Mouse (Mus musculus): ENCODE measurements around the gene Tmem126a. TPM values are rescaled to one million over a fixed set of nuclear protein-coding genes. Genes with fewer than 3 reads are reported as not detected.
A peak's percentile ranks its signal among the peaks of the same experiment; 100 is the strongest.

Gene Tmem126a
- polyA plus RNA-seq, 1 experiment from 2014 or later = 116 TPM

GRCm38 (mm10) chr7:90457517-90457916, 488 bp upstream of the Tmem126a start:
- Histone ChIP-seq H3K36me3 (ENCODE audit: control insufficient read depth, insufficient read depth, low read length) (peaks cover 5% of the 10 kb centered on the region; the same call in 1 of the 2 replicates), H3K4me1 (ENCODE audit: control insufficient read depth, insufficient read depth, low read length) (no peaks in the 10 kb centered on the region), H3K9ac (ENCODE audit: low read length) (peak overlapping the region; percentile 87), H3K4me3 (ENCODE audit: low read depth, low read length) (peak overlapping the region; percentile 71), H3K4me2 (peak overlapping the region; percentile 54), H3K27ac (ENCODE audit: low read depth, low read length) (peak overlapping the region; percentile 71), H3K27me3 (ENCODE audit: control insufficient read depth, insufficient read depth, low read length) (no peaks in the 10 kb centered on the region), H3K9me3 (ENCODE audit: control insufficient read depth, low read length) (no peaks in the 10 kb centered on the region)
- ATAC-seq (ENCODE audit: low FRiP score) = peak; percentile 65
- DNase-seq (ENCODE audit: low spot score, missing footprints) = peak; percentile 92
- 28% methylated on average over 10 of the region's 10 CpGs for WGBS

- WGBS = 43% methylated on average over 7 of the region's 7 CpGs
- H3K27ac ChIP-seq (ENCODE audit: low read depth, low read length) = no peak overlapping the region
Observed at GRCm38 (mm10) chr7:90456149-90456844, 732 bp downstream of the Tmem126a start.

GRCm38 (mm10) chr7:90444206-90444605, 12.8 kb downstream of the Tmem126a start:
- Histone ChIP-seq H3K9me3 (ENCODE audit: control insufficient read depth, low read length) (no peaks in the 10 kb centered on the region), H3K27ac (ENCODE audit: low read depth, low read length) (no peak overlapping the region), H3K27me3 (ENCODE audit: control insufficient read depth, insufficient read depth, low read length) (no peaks in the 10 kb centered on the region), H3K4me3 (ENCODE audit: low read depth, low read length) (peak overlapping the region; percentile 98), H3K9ac (ENCODE audit: low read length) (peak overlapping the region; percentile 98), H3K4me1 (ENCODE audit: control insufficient read depth, insufficient read depth, low read length) (peaks cover 5% of the 10 kb centered on the region), H3K36me3 (ENCODE audit: control insufficient read depth, insufficient read depth, low read length) (no peaks in the 10 kb centered on the region), H3K4me2 (peak overlapping the region; percentile 92)
- ATAC-seq (ENCODE audit: low FRiP score) (no peak), DNase-seq (ENCODE audit: low spot score, missing footprints) (peak; percentile 90)
- WGBS = under 1% methylated on average over 6 of the region's 6 CpGs

More at GRCm38 (mm10) chr7:90456149-90456844, 732 bp downstream of the Tmem126a start:
- peak; percentile 85 for DNase-seq (ENCODE audit: low spot score, missing footprints)
- H3K36me3 ChIP-seq (ENCODE audit: control insufficient read depth, insufficient read depth, low read length) = peaks cover 5% of the 10 kb centered on the region; the same call in 1 of the 2 replicates
- H3K4me3 ChIP-seq (ENCODE audit: low read depth, low read length) = peak overlapping the region; percentile 71
- ATAC-seq (ENCODE audit: low FRiP score) = no peak
- no peaks in the 10 kb centered on the region for H3K4me1 ChIP-seq (ENCODE audit: control insufficient read depth, insufficient read depth, low read length)
- H3K9ac ChIP-seq (ENCODE audit: low read length) = peak overlapping the region; percentile 87
- H3K27me3 ChIP-seq (ENCODE audit: control insufficient read depth, insufficient read depth, low read length) = no peaks in the 10 kb centered on the region
- no peaks in the 10 kb centered on the region for H3K9me3 ChIP-seq (ENCODE audit: control insufficient read depth, low read length)
- H3K4me2 ChIP-seq = peak overlapping the region; percentile 54

GRCm38 (mm10) chr7:90443101-90444091, 13.6 kb downstream of the Tmem126a start:
- WGBS = under 1% methylated on average over 97 of the region's 123 CpGs
- peaks cover 5% of the 10 kb centered on the region for H3K4me1 ChIP-seq (ENCODE audit: control insufficient read depth, insufficient read depth, low read length)
- H3K4me3 ChIP-seq (ENCODE audit: low read depth, low read length) = peak overlapping the region; percentile 98
- no peaks in the 10 kb centered on the region for H3K27me3 ChIP-seq (ENCODE audit: control insufficient read depth, insufficient read depth, low read length)
- no peaks in the 10 kb centered on the region for H3K36me3 ChIP-seq (ENCODE audit: control insufficient read depth, insufficient read depth, low read length)
- H3K4me2 ChIP-seq = peak overlapping the region; percentile 92
- H3K27ac ChIP-seq (ENCODE audit: low read depth, low read length) = peak overlapping the region; percentile 97
- no peaks in the 10 kb centered on the region for H3K9me3 ChIP-seq (ENCODE audit: control insufficient read depth, low read length)
- DNase-seq (ENCODE audit: low spot score, missing footprints) = peak; percentile 97
- H3K9ac ChIP-seq (ENCODE audit: low read length) = peak overlapping the region; percentile 98
- peak; percentile 82 for ATAC-seq (ENCODE audit: low FRiP score)

GRCm38 (mm10) chr7:90442518-90443080, 14.4 kb downstream of the Tmem126a start, which contains the start of gene Crebzf:
Gene Crebzf, plus strand, starts transcription at chr7:90442729.
- peak; percentile 95 for ATAC-seq (ENCODE audit: low FRiP score)
- H3K4me3 ChIP-seq (ENCODE audit: low read depth, low read length) = peak within 1 kb of the TSS; percentile 98
- H3K9me3 ChIP-seq (ENCODE audit: control insufficient read depth, low read length) = no peaks in the 10 kb centered on the region
- H3K27me3 ChIP-seq (ENCODE audit: control insufficient read depth, insufficient read depth, low read length) = no peaks in the 10 kb centered on the region
- peaks cover 5% of the 10 kb centered on the region for H3K4me1 ChIP-seq (ENCODE audit: control insufficient read depth, insufficient read depth, low read length)
- H3K27ac ChIP-seq (ENCODE audit: low read depth, low read length) = peak within 1 kb of the TSS; percentile 97
- H3K4me2 ChIP-seq = peak within 1 kb of the TSS; percentile 92
- H3K36me3 ChIP-seq (ENCODE audit: control insufficient read depth, insufficient read depth, low read length) = no peaks in the 10 kb centered on the region
- peak within 1 kb of the TSS; percentile 98 for H3K9ac ChIP-seq (ENCODE audit: low read length)
- WGBS = under 1% methylated on average over 50 of the region's 54 CpGs
- DNase-seq (ENCODE audit: low spot score, missing footprints) = peak; percentile 99

GRCm38 (mm10) chr7:90442070-90442469, 15.0 kb downstream of the Tmem126a start:
- ATAC-seq (ENCODE audit: low FRiP score) (peak; percentile 14), DNase-seq (ENCODE audit: low spot score, missing footprints) (peak; percentile 89)
- peaks cover 5% of the 10 kb centered on the region for H3K4me1 ChIP-seq (ENCODE audit: control insufficient read depth, insufficient read depth, low read length)
- H3K27ac ChIP-seq (ENCODE audit: low read depth, low read length) = no peak overlapping the region
- H3K36me3 ChIP-seq (ENCODE audit: control insufficient read depth, insufficient read depth, low read length) = no peaks in the 10 kb centered on the region
- H3K9me3 ChIP-seq (ENCODE audit: control insufficient read depth, low read length) = no peaks in the 10 kb centered on the region
- H3K4me3 ChIP-seq (ENCODE audit: low read depth, low read length) = peak overlapping the region; percentile 98
- H3K9ac ChIP-seq (ENCODE audit: low read length) = peak overlapping the region; percentile 34
- H3K27me3 ChIP-seq (ENCODE audit: control insufficient read depth, insufficient read depth, low read length) = no peaks in the 10 kb centered on the region
- peak overlapping the region; percentile 47 for H3K4me2 ChIP-seq
- WGBS = 12% methylated on average over 4 of the region's 4 CpGs

- Histone ChIP-seq H3K27me3 (ENCODE audit: control insufficient read depth, insufficient read depth, low read length) (no peaks in the 10 kb centered on the region), H3K4me3 (ENCODE audit: low read depth, low read length) (no peak overlapping the region), H3K9ac (ENCODE audit: low read length) (no peak overlapping the region), H3K4me1 (ENCODE audit: control insufficient read depth, insufficient read depth, low read length) (no peaks in the 10 kb centered on the region), H3K9me3 (ENCODE audit: control insufficient read depth, low read length) (no peaks in the 10 kb centered on the region), H3K4me2 (no peak overlapping the region), H3K27ac (ENCODE audit: low read depth, low read length) (no peak overlapping the region), H3K36me3 (ENCODE audit: control insufficient read depth, insufficient read depth, low read length) (no peaks in the 10 kb centered on the region)
- 90% methylated on average over 4 of the region's 4 CpGs for WGBS
- DNase-seq (ENCODE audit: low spot score, missing footprints) = no peak
- ATAC-seq (ENCODE audit: low FRiP score) = no peak
Observed at GRCm38 (mm10) chr7:90440044-90440443, 17.0 kb downstream of the Tmem126a start.

GRCm38 (mm10) chr7:90432221-90432620, 24.8 kb downstream of the Tmem126a start:
- Histone ChIP-seq H3K27me3 (ENCODE audit: control insufficient read depth, insufficient read depth, low read length) (no peaks in the 10 kb centered on the region), H3K4me3 (ENCODE audit: low read depth, low read length) (no peak overlapping the region), H3K9ac (ENCODE audit: low read length) (no peak overlapping the region), H3K4me1 (ENCODE audit: control insufficient read depth, insufficient read depth, low read length) (no peaks in the 10 kb centered on the region), H3K4me2 (no peak overlapping the region), H3K36me3 (ENCODE audit: control insufficient read depth, insufficient read depth, low read length) (no peaks in the 10 kb centered on the region), H3K27ac (ENCODE audit: low read depth, low read length) (no peak overlapping the region), H3K9me3 (ENCODE audit: control insufficient read depth, low read length) (no peaks in the 10 kb centered on the region)
- DNase-seq (ENCODE audit: low spot score, missing footprints) (no peak), ATAC-seq (ENCODE audit: low FRiP score) (no peak)
